Mouse (Mus musculus) spleen, postnatal 10 days (tissue): ENCODE data around the gene Zmynd8.

Experiments
- DNase-seq, 2 experiments: peaks; one replicate each; pipeline ENCODE4 v3.0.0; 2021 to 2022; ENCODE audit warnings: low spot score in 2 of 2

Gene Zmynd8

DNA sequence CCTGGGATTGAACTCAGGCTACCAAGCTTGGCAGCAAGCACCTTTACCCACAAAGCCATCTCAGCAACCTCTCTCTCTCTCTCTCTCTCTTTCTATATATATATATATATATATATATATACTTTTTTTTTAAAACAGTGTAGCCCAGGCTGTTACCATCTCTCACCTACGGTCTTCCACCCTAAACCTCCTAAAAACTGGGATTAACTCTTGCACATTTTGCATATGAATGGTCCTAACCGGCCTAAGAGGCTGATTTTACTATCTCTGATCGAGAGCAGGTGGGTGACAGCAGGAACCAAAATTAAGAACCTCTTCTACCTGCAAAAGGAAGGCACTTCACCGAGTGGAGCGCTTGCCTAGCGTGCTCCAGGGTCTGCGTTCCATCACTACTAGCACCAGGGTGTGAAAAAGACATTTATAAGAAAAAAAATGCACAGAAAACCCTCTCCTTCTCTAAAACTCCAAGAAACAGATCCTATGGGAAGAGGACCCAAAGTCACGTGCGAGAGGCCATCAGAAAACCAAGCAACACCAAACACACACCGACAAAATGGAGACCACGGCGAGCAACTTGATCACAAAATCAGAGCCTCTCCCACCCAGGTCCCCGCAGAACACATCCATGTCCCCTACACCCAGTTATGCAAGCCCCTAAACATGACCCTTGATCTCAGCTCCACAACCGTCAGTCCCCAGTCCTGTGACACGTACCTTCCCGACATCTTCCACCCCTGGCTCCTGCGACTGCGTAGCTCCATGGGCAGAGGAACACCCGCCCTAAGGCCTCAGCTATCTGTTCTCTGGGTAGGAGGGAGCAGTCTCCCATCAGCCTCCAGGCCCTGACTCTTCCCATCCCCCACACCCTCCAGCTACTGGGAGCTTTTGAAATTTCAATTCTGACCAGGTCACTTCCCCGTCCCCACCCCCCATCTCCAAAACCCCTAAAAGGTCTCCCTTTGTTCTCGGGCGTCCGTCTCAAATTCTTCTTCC, at the start of gene Zmynd8:
Gene Zmynd8, minus strand, starts transcription at position 815 of the 993 bp plus-strand sequence.
- no peak for DNase-seq

DNA sequence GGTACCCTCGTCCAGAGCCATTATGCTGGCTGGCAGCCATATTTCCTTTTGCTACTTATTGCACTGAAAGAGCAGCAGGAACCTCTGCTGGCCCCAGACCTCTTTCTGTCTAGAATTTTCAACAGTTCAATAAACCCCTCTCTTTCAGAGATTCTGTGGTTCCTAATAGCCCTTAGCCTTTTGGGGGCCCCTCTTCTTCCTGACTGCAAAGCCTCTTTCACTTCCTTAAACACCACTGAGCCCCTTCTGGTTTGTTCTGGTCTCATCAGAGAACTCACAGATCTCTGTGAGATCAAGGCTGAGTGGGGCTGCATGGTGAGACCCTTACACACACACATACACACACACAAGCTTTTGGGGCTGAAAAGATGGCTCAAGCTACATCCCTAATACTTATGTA, 49.2 kb upstream of the Zmynd8 start:
- DNase-seq = peak in 1 of 2 experiments; percentile 41

DNA sequence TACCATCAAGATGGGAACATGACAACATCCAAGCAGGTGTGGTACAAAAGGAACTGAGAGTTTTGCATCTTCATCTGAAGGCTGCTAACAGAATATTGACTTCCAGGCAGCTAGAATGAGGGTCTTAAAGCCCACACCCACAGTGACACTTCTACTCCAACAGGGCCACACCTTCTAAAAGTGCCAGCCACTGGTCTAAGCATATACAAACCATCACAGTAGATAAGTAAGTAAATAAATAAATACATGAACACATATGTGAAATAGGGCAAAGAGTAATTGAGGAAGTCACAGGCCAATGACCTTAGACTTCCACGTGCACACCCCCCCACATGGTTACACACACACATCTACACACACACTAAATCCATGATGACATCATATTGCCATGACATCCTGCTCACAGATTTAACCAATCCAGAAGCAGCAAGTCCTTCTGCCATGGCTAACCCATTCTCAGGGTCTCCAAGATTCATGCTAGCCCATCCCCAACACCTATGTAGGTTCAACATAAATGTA, 47.3 kb upstream of the Zmynd8 start:
- no peak for DNase-seq

DNA sequence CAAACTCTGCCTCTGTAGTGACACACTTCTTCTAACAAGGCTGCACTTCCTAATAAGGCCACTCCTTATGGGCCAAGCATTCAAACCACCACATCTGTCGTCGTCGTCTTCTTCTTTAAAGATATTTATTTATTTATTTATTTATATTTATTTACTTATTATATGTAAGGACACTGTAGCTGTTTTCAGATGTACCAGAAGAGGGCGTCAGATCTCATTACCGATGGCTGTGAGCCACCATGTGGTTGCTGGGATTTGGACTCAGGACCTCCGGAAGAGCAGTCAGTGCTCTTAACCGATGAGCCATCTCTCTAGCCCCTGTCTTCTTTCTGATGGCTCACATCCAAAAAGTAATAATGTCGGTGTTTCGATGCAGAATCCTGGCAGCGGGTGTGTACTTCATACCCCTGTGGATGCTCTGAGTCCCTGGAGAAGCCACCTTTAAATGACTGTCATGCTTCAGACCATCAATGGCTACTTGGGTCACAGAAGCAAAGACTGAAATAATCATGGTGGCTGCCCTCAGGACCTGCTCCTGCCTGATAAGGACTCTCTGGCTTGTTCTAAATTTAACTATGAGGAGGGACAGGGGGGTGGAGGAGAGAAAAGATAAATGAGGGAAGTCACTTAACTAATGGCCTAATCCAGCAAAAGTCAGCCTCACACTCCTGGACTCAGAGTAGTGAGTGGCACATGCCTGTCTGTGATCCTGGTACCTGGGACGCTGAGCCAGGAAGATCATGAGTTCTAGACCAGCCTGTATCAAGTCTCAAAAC, 45.9 kb upstream of the Zmynd8 start:
- DNase-seq = no peak

DNA sequence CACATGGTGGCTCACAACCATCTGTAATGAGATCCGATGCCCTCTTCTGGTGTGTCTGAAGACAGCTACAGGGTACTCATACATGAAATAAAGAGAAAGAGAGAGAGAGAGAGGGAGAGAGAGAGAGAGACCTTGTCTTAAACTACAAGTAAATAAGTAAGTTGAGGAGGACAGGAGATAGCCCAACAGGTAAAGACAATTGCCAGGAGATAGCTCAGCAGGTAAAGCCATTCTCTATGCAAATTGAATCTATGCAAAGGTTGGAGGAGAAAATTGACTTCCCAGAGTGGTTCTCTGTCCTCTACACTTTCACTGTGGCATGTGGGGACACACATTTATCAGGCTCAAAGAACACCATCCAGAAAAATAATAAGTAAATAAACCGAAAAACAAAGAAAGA, 44.3 kb upstream of the Zmynd8 start:
- DNase-seq = no peak

DNA sequence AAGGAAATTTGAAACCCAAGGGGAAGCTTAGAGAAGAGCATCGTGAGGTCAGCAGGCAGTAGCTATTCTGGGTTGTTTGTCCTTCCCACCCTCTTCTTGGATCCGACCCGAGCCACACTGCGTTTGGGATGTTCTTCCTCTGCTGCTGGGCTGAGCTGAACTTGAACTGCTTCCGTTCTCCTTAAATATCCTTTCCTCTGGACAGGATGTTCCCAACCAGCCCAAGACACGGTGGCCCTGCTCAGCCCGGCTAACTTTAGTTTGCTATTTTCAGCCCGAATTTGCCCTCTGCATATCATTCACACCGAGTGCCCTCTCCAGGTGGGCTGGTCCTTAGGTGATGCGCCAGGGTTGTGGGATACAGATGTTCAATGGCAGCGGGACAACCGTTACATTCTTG, 37.3 kb upstream of the Zmynd8 start:
- DNase-seq = no peak

DNA sequence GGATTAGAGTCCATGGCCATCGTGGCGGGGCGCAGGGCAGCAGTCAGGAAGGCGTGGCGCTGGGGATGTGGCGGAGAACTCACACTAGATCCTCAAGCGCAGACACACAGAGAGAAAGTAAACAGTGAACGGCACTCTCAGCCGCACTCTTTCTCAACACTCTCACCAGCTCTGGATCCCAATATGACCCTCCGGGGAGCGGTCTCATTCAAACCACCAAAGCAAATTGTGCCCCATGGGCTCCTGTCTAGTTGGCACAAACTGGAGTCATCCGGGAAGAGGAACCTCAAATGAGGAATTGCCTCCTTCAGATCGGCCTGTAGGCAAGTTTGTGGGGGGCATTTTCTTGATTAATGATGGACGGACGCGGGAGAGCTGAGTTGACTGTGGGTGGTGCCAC, 28.9 kb upstream of the Zmynd8 start:
- DNase-seq = no peak

DNA sequence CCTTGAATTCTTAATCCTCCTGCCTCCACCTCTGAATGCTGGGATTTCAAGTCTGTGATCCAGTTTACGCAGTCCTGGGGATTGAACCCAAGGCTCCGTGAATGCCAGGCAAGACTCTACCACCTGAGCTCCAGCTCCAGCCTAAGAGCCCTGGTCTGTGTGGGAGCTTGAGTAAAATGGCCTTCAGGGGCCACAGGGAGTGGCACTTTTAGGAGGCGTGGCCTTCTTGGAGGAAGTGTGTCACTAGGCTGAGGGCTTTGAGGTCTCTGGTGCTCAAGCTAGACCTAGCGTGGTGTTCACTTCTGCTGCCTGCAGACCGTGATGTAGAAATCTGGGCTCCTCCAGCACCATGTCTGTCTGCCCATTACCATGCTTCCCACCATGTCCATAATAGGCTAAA, 27.4 kb upstream of the Zmynd8 start:
- DNase-seq = no peak

DNA sequence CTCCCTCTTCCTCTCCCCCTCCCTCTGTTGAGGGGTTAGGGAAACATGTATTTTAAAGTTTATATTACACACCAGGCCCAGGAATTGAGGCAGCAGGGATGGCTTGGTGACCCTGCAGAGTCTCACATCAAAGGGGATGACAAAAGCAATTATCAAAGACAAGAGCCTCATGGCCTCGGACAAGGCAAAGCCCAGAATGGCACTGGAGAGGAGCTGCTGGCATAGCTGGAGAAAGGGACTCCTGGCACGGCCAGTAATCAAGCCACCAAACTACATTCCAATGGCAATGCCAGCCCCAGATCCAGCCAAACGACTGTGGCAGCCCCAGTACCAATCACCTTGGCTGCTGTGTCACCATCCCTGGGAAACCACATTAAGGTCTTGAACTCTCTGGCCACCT, 26.3 kb upstream of the Zmynd8 start:
- no peak for DNase-seq

DNA sequence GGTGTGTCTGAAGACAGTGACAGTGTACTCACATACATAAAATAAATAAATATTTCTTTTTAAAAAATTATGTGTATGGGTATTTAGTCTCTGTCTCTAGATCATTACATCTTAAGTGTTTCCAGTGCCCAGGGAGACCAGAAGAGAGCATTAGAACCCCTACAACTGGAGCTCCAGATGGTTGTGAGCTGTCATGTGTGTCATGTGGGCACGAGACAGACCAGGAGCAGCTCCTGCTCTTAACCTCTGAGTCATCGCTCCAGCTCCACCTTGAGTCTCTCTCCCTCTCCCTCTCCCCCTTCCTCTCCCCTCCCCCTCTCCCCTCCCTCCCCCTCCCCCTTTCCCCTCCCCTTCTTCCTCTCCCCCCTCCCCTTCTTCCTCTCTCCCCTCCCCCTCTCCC, 25.9 kb upstream of the Zmynd8 start:
- no peak for DNase-seq

DNA sequence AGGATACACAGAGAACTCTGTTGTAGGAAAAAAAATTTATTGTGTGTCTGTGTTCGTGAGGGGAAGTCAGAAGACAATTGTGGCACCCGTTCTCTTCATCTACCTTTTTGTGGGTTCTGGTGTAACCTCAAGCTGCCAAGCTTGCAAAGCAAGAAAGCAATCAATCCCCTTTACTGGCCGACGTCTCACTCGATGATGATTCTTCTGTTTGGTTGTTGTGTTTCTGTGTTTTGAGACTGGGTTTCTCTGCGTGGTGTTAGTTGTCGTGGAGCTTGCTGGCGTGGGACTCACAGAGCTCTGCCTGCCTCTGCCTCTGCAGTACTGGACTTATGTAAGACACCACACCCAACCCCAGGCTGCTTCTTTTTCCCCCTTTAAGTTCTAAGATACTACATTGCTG, 24.9 kb upstream of the Zmynd8 start:
- DNase-seq = no peak

DNA sequence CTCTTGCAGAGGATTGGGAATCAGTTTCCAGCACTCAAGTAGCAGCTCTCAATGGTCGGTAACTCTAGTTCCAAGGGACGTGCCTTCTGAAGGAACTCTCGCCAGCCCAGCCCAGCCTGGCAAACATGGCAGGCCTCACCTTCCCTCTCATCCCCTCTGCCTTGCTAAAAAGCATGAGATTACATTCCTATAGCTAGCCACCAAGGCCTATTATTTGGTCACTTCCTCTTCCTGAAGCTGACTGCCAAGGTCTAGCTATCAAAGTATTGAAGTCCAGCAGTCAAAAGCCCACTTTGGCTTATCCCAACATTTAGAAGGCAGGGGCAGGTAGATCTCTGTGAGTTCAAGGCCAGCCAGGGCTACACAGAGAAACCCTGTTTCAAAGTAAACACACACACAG, 24.2 kb upstream of the Zmynd8 start:
- no peak for DNase-seq

DNA sequence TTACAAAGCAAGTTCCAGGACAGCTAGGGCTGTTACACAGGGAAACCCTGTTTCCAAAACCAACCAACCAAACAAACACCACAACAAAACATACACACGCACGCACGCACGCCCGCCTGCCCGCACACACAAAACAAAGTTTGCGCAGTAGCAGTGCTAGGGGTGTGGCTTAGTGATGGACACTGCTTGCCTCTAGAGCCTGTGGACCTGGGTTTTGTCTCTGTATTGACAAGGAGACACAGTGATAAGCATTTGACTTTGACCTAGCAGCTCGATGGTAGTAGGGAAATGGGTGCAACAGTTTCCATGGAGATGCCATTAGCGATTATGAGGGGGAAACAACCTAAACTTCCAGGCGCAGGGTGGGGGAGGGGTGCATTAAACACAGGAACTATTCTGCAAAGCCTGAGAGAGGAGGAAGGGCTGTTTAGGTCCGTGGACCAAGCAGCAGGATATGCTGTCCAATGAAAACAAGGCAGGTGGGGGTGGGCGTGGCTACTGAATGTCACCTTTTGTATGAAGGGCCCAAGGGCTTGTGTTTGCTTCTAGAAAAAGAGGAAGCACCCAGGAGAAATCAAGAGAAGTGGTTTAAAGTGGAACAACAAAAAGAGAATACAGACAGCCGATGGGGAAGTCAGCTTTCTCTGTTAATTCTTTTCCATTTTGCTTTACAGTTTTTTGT, 23.4 kb upstream of the Zmynd8 start:
- peak in 1 of 2 experiments; percentile 84 for DNase-seq

DNA sequence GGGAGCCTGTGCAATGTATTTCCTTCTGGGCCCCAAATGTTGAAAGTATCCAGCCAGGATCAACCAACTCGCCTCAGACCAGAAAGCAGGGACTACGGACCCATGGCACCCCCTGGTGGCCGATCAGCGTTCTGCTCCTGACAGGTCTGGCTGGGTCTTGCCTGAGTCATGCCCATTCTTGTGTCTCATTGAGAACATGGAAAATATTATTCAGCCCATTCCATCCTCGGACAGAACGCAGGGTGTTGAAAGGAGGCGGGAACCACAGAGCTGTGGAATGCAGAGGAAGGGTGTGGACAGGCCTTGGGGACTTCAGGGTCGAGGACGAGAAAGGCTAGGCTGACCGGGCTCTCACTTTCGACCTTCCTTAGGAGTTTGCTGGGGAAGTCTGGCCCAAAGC, 15.5 kb upstream of the Zmynd8 start:
- DNase-seq = peak; percentile 87 to 91

DNA sequence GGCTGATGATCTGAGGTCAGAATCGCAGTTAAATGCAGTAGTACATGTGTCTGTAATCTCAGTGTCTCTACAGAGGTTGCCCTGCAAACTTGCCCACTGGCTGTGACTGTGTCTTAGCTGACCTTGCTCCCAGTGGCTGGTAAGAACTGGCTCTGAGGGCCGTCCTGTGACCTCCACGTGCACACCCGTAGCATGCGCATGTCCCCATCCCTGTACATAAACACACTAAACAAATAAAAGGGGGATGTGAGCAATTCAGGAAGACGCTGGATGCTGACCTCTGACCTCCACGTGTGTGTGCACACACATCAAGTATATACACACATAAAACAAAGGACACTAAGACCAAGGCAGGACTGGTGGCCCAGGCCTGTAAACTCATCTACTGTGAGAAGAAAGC, 14.3 kb upstream of the Zmynd8 start:
- no peak for DNase-seq

DNA sequence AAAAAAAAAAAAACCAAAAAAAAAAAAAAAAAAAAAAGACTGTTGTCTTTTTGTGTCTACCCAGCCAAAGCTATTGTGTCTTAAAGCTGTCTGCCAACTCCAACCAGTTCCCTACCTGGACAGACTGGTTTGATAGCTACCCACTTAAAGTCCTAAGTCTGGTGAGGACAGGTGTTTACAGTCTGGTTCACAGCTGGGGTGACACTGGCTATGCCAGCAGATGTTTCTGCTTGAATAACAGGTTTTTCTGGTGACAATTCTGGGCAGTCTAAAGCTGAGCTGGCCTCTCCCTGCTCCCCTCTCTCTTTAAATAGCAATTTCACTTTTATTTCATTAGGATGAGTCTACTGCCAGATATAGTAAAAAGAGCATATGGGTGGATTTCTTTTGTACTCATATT, 10.9 kb upstream of the Zmynd8 start:
- no peak for DNase-seq

DNA sequence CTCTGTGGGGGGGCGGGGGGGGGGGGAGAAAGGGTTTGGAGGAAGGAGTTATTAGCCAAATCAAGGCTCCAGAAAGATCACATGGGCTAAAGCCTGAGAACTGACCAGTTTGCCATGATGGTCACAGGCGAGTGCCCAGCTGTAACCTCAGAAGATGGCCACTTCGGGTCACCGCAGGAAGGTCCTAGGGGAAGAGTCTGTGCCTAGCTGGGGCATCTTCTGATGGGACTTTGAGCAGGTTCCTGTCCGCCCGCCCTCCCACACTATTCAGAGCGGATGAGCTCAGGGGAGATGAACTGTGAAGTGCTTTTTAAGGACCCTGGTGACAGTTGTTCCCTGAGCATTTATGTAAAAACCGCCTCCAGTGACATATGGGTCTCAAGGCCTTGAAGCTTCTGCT, 8.4 kb upstream of the Zmynd8 start:
- no peak for DNase-seq

DNA sequence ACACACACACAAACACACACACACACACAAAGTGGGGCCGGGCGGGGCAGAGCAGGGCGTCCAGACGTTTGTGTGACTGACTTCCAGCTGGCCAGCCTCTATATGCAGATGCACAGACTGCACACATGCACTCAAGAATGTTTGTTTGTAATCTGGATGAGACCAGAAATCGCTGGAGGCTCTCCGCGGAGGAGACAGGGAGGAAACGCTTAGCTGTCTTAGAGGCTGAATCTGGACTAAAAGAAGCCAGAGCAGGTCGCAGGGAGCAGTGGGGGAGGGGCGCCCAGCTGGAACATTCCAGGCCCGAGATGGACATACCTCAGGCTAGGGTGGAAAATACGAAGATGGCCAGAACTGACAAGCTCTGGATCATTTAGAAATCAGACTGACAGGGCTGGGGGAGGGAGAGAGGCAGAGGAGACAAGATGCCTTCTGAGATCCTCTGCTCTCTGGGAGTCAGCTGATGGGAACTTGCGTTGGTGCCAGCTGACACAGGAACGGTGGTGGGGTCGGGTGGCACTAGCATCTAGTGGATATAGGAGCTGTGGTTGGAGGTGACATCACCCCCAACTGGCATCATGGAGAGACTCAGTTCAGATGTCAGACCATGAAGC, 7.6 kb upstream of the Zmynd8 start:
- DNase-seq = no peak

DNA sequence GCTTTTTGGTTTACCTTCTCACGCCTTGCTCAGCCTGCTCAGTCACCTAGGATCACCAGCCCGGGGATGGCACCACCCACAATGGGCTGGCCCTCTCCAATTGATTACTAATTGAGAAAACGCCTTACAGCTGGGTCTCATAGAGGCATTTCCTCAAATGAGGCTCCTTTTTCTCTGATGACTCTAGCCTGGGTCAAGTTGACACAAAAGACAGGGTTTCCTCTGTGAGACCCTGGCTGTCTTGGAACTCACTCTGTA, 2.2 kb upstream of the Zmynd8 start:
- no peak for DNase-seq

DNA sequence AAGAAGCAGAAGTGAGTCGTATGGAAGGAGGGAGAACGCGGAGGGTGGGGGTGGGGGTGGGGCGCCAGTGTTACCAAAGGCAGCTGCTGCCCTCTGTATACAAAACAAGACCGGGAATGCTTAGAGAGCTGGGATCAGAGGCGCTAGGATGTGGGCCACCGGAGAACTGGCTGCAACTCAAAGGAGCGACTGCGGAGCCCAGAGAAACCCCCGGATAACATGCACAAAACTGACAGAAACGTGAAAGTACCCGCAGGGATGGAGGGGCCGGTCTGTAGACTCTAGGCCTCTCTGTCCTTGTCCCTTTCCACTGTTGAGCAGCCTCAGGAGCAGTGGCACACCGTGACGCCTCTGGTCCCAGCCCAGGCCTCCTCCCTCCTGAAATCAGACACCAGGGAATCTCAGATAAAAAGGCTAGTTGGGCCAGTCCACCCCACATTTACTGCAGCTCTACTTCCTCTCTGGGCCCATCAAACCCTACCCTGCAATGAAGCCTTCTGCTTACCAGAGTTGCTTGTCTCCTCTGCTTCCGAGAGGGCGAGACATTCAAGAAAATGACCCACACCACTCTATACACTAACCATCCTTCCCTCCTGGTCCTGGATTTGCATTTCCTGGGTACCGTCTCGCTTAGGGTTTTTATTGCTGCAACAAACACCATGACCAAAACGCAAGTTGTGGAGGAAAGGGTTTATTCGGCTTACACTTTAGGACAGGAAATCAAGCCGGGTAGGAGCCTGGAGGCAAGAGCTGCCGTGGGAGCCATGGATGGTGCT, 1.7 kb upstream of the Zmynd8 start:
- no peak for DNase-seq

DNA sequence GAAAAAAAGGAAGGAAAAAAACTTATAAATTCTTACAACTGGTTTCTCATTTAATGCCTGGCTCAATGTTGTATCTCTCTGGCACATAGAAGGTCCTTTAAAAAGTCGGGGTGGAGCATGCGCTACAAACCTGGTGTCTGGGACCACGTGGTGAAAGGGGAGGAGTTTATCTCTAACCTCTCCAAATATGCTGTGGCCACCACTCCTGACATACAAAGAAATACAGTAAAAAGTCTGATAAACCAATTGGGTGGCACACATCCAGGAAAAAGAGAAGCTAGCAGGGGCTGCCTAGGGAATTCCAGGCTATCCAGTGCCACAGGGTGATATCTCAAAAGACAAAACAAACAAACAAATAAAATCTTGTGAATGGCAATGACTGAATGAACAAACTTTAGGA, 1.1 kb upstream of the Zmynd8 start:
- no peak for DNase-seq
